Mouse (Mus musculus) G1E (cell line): ENCODE results near the gene Kcns3.

Experiments used
- GATA1 ChIP-seq: IDR thresholded peaks from 2 replicates; pipeline ENCODE4 v1.6.1; 2012; ENCODE audit warnings: borderline replicate concordance, low read length, inconsistent platforms, mixed read lengths
- TAL1 ChIP-seq: conservative IDR thresholded peaks from 2 replicates; pipeline ENCODE4 v1.6.1; 2012; ENCODE audit warnings: low read depth, low read length, inconsistent platforms, mixed read lengths

DNA sequence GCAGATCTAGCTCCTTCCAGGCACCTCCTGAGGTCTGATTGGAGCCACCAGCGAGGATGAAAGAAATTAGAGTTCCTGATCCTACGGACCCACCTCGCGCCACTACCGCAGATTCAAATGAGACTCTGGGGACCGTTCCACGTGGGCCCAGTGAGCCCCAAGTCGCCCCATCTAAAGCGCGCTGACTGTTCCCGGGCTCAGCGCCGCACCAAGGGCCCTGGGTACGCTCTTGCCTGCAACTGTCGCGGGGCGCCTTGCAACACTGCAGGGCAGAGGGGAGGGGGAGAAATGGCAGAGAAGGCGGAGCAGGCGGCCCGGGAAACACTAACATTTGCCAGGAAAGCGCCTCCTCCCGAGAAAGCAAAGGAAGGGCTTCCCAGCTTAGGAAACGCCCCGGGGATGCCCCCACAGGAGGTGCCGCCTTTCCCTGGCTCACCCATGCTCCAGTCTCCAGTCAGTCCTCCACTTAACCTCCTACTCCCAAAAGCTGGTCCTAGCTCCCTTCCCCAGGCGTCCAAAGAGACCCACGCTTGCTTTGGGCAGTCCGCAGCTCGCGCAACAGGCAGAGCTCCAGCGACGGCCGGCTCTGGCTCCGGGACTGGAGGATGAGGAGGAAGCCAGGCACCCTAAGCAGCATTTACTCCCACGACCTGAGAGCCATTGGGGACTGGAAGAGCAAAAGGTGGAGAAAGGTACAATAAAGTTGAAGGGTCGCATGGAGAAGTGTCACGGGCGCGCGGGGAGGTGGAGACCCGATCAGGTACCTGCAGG is 1.2 kb downstream of the Kcns3 start:
- TF ChIP-seq TAL1 (no peak), GATA1 (no peak)
